Mouse (Mus musculus) forebrain, embryonic 14.5 days (tissue): Measurements from ENCODE around the gene Dusp3. TPM values are rescaled to one million over a fixed set of nuclear protein-coding genes. Genes with fewer than 3 reads are reported as not detected.

Experiments used
- ATAC-seq: fragments of 200-750 bp; cut with Nextera tagmentation; 2 replicates; pipeline ENCODE4 v1.8.0; 2017; ENCODE audit warnings: mild to moderate bottlenecking, moderate library complexity
- DNase-seq: peaks from one replicate; pipeline ENCODE4 v3.0.0-alpha.2; 2015; ENCODE audit warnings: low spot score
- H3K27ac ChIP-seq: fragments of 300-500 bp; sonication (generic); 2 replicates; pipeline ENCODE4 v1.5.1; 2014; ENCODE audit warnings: low read depth, mild to moderate bottlenecking, control low read depth, low read length, moderate library complexity
- H3K27me3 ChIP-seq: fragments of 300-500 bp; sonication (generic); replicated peaks from 2 replicates; pipeline ENCODE4 v1.6.1; 2014; ENCODE audit warnings: low read length, control low read depth, mixed read lengths; ENCODE audit not compliant: control insufficient read depth, insufficient read depth
- H3K36me3 ChIP-seq: fragments of 300-500 bp; sonication (generic); 2 replicates; pipeline ENCODE4 v1.6.1; 2014; ENCODE audit warnings: low read length, control low read depth; ENCODE audit not compliant: control insufficient read depth, insufficient read depth
- H3K4me1 ChIP-seq: fragments of 300-500 bp; sonication (generic); 2 replicates; pipeline ENCODE4 v1.6.1; 2014; ENCODE audit warnings: antibody characterized with exemption, low read length, control low read depth; ENCODE audit not compliant: control insufficient read depth, insufficient read depth
- H3K4me2 ChIP-seq: fragments of 300-500 bp; sonication (generic); 2 replicates; pipeline ENCODE4 v1.6.1; 2014; ENCODE audit warnings: mild to moderate bottlenecking, control low read depth, low read length
- H3K4me3 ChIP-seq: fragments of 300-500 bp; sonication (generic); 2 replicates; pipeline ENCODE4 v1.5.1; 2014; ENCODE audit warnings: low read depth, low read length, control low read depth
- H3K9ac ChIP-seq: fragments of 300-500 bp; sonication (generic); 2 replicates; pipeline ENCODE4 v1.6.1; 2014; ENCODE audit warnings: mild to moderate bottlenecking, low read length, control low read depth, moderate library complexity
- H3K9me3 ChIP-seq: fragments of 300-500 bp; sonication (generic); replicated peaks from 2 replicates; pipeline ENCODE4 v1.6.1; 2016; ENCODE audit warnings: low read length, control low read depth, mixed read lengths; ENCODE audit not compliant: control insufficient read depth
- WGBS: fragments of 180-500 bp; shearing (Covaris S2); extraction: QIAGEN DNeasy Blood & Tissue Kit; methylation state at CpG from one replicate; pipeline ENCODE4 v1.1.7; 2014; 5-methylcytosine and 5-hydroxymethylcytosine counted together
- polyA plus RNA-seq: library from polyadenylated mRNA; unstranded; fragments of >200 nt; fragmentation: Nextera tagmentation; extraction: Ambion mirVana; gene quantifications from 2 replicates; pipeline ENCODE4 v1.2.1, GENCODE M21; 2014

The Dusp3 gene
- polyA plus RNA-seq, 1 experiment from 2014 or later = 10.4 TPM

DNA sequence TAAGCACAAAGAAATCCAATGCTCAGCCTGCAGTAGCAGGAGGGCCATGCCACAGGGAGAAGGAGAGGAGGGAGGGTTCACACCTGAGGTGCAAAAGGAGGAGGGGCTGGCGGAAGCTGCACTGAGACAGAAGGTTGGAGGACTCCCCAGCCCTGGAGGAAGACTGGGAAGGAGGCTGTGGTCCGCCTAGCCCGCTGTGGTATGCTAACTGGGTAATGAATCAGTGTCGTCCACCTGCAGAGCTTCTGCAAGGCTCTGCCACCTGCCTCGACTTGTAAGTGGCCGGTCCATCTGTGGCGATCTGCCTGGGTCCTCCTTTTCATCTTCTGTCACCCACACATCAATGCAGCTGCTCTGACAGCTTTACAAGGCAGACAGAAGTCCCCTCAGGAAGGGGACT is 18.5 kb downstream of the Dusp3 start:
- H3K9me3 ChIP-seq = no peaks in the 10 kb centered on the region
- peaks cover 39% of the 10 kb centered on the region for H3K27me3 ChIP-seq
- H3K4me3 ChIP-seq = no peak overlapping the region
- no peak overlapping the region for H3K27ac ChIP-seq
- ATAC-seq (no peak), DNase-seq (no peak)
- no peak overlapping the region for H3K4me2 ChIP-seq
- no peaks in the 10 kb centered on the region for H3K4me1 ChIP-seq
- WGBS = 11% methylated on average over 7 of the region's 7 CpGs
- no peaks in the 10 kb centered on the region for H3K36me3 ChIP-seq
- no peak overlapping the region for H3K9ac ChIP-seq

DNA sequence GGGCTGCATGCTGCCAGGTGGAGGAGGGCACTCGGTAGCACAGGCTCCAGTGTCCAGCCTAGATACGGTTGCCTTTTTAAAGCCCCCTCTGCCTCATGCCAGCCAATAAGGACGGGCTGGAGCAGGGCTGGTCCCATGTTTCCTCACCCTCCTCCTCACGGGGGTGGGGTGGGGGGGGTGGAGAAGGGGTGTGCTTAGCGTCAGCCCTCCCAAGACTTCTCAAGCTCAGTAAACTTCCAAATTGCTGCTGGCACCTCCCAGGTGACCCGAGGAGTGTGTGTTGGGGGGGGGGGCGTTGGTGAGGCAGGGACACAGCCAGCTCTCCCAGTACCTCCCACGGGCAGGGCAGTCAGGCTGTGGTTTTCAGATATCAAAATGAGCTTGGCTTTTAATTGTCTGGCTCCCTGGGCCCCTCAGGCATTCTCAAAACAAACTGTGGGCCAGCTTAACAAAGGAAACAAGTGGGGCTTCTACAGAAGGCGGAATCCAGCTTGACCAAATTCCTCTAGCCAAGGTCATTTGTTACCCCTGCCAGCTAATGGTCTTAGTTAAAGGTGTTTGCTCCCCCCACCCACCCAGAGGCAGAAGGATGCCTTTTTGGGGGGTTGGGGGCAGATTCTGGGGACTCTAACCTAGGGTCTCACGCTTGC is 19.7 kb downstream of the Dusp3 start, which contains the start of gene Sost:
TSS of gene Sost (minus strand) at position 51 of the 650 bp plus-strand sequence.
- Histone ChIP-seq H3K27ac (no peak within 1 kb of the TSS), H3K4me2 (no peak within 1 kb of the TSS), H3K36me3 (no peaks in the 10 kb centered on the region), H3K4me3 (no peak within 1 kb of the TSS), H3K4me1 (no peaks in the 10 kb centered on the region), H3K27me3 (peaks cover 50% of the 10 kb centered on the region), H3K9me3 (no peaks in the 10 kb centered on the region), H3K9ac (no peak within 1 kb of the TSS)
- no peak for DNase-seq
- no peak for ATAC-seq
- 15% methylated on average over 10 of the region's 10 CpGs for WGBS

DNA sequence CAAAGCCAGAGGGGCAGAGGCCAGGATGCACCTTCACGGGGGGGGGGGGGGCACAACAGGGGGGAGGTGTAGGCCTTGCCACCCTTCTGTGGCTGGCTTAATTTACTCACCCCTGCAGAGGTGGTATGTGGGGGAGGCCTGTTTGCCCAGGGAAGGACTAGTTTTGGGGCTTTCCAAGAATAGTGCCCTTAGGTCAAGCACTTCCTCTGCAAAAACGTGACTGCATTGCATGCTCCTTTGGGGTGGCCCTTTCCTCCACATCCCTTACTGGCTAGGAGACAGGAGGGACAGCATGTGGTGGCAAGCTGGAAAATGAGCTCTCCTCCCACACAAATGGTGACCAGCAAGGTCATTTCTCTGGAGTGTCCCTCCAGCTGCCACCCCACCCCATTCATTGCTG is 21.3 kb downstream of the Dusp3 start:
- DNase-seq (no peak), ATAC-seq (no peak)
- WGBS = 25% methylated on average over 2 of the region's 2 CpGs
- Histone ChIP-seq H3K27me3 (peaks cover 62% of the 10 kb centered on the region), H3K36me3 (no peaks in the 10 kb centered on the region), H3K4me3 (no peak overlapping the region), H3K4me2 (no peak overlapping the region), H3K9ac (no peak overlapping the region), H3K4me1 (no peaks in the 10 kb centered on the region), H3K27ac (no peak overlapping the region), H3K9me3 (no peaks in the 10 kb centered on the region)

- WGBS = under 1% methylated on average over 8 of the region's 8 CpGs
- no peak for ATAC-seq
- Histone ChIP-seq H3K4me2 (no peak overlapping the region), H3K9me3 (no peaks in the 10 kb centered on the region), H3K27ac (no peak overlapping the region), H3K9ac (no peak overlapping the region), H3K4me1 (no peaks in the 10 kb centered on the region), H3K4me3 (no peak overlapping the region), H3K27me3 (peaks cover 62% of the 10 kb centered on the region), H3K36me3 (no peaks in the 10 kb centered on the region)
- no peak for DNase-seq
Measured at GRCm38 (mm10) chr11:101964647-101965046, 22.2 kb downstream of the Dusp3 start.

DNA sequence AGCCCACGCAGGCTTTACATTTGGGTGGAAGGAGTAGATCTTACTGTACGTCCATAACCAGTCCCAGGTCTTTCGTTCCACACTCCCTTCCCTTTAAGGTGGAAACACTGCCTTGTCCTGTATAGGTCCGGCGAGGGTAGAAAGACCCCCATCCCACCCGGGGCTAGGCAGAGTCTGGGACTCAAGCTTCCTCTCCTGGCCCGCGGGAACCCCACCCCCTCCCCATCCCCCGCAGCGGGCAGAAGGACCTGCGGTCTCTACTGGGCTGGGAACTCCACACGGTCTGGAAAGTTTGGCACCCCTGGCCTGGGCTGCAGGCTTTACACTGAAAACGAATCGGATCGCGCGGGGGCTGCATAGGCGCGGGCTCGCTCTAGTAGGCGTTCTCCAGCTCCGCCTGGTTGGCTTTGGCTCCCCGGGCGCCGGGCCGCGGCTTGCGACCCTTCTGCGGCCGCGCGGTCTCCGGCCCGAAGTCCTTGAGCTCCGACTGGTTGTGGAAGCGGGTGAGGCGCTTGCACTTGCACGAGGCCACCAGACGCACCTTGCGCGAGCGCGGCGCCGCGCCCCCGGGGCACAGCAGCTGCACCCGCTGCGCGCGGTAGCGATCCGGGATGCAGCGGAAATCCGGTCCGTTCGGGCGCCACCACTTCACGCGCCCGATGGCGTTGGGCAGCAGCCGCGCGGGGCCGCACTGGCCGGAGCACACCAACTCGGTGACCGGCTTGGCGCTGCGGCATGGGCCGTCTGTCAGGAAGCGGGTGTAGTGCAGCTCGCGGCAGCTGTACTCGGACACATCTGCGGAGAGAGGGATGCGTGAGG is 23.1 kb downstream of the Dusp3 start:
- no peaks in the 10 kb centered on the region for H3K4me1 ChIP-seq
- H3K9me3 ChIP-seq = no peaks in the 10 kb centered on the region
- H3K4me2 ChIP-seq = peak overlapping the region; percentile 94
- no peaks in the 10 kb centered on the region for H3K36me3 ChIP-seq
- H3K27ac ChIP-seq = no peak overlapping the region
- peak overlapping the region; percentile 51 for H3K4me3 ChIP-seq
- H3K9ac ChIP-seq = peak overlapping the region; percentile 59
- WGBS = under 1% methylated on average over 78 of the region's 78 CpGs
- DNase-seq (peak; percentile 38), ATAC-seq (0 out of 2 replicates have a peak, but pooled peaks have one; percentile 32)
- peaks cover 62% of the 10 kb centered on the region for H3K27me3 ChIP-seq

DNA sequence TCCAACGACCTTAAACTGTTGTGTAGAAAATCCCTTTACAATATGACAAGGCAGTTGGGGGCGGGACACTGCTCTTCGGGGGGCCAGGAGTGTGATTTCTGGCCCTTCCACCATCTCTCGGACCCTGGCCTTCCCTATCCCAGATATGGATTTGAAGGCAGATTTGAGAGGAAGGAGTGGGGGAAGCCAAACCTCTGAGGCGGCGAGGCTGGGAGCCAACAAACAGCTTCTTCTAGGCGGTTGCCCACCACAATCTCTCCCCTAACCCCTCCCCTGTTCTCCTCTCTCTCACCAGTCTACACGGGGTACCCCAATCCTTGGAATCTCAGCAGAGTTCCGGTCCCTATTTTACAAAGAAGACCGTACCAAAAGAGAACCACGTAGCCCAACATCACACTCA is 23.8 kb downstream of the Dusp3 start:
- Histone ChIP-seq H3K9ac (no peak overlapping the region; the same call in 1 of the 2 replicates), H3K4me2 (peak overlapping the region; percentile 94), H3K27me3 (peaks cover 62% of the 10 kb centered on the region), H3K27ac (no peak overlapping the region), H3K9me3 (no peaks in the 10 kb centered on the region), H3K36me3 (no peaks in the 10 kb centered on the region), H3K4me1 (no peaks in the 10 kb centered on the region), H3K4me3 (peak overlapping the region; percentile 51; the same call in 1 of the 2 replicates)
- ATAC-seq = no peak
- DNase-seq = no peak
- WGBS = 2% methylated on average over 11 of the region's 11 CpGs

GRCm38 (mm10) chr11:101957476-101957875 is 29.3 kb downstream of the Dusp3 start:
- 62% methylated on average over 5 of the region's 5 CpGs for WGBS

GRCm38 (mm10) chr11:101953441-101953840 is 33.4 kb downstream of the Dusp3 start:
- no peaks in the 10 kb centered on the region for H3K36me3 ChIP-seq
- no peak for ATAC-seq
- no peak overlapping the region for H3K27ac ChIP-seq
- 74% methylated on average over 4 of the region's 4 CpGs for WGBS
- no peaks in the 10 kb centered on the region for H3K27me3 ChIP-seq
- no peak overlapping the region for H3K4me2 ChIP-seq
- DNase-seq = no peak
- H3K9ac ChIP-seq = no peak overlapping the region
- peaks cover 5% of the 10 kb centered on the region; the same call in 1 of the 2 replicates for H3K4me1 ChIP-seq
- H3K9me3 ChIP-seq = no peaks in the 10 kb centered on the region
- no peak overlapping the region for H3K4me3 ChIP-seq

More at GRCm38 (mm10) chr11:101957476-101957875, 29.3 kb downstream of the Dusp3 start:
- H3K4me1 ChIP-seq = peaks cover 5% of the 10 kb centered on the region; the same call in 1 of the 2 replicates
- no peak for ATAC-seq
- H3K4me2 ChIP-seq = no peak overlapping the region
- H3K4me3 ChIP-seq = no peak overlapping the region
- H3K27me3 ChIP-seq = peaks cover 15% of the 10 kb centered on the region
- peak; percentile 47 for DNase-seq
- H3K27ac ChIP-seq = no peak overlapping the region
- no peak overlapping the region for H3K9ac ChIP-seq
- no peaks in the 10 kb centered on the region for H3K9me3 ChIP-seq
- no peaks in the 10 kb centered on the region for H3K36me3 ChIP-seq
